Mouse (Mus musculus): ENCODE results near the gene Lrrc8d. TPM values are rescaled to one million over a fixed set of nuclear protein-coding genes. Genes with fewer than 3 reads are reported as not detected.

Gene Lrrc8d
- polyA plus RNA-seq, 1 experiment, result not detected

- no peak for TF ChIP-seq GATA1 (IDR thresholded peaks at IDR 0.05; ENCODE audit: low read length)
Measured at GRCm38 (mm10) chr5:105731627-105732432, 32.1 kb downstream of the Lrrc8d start.

DNA sequence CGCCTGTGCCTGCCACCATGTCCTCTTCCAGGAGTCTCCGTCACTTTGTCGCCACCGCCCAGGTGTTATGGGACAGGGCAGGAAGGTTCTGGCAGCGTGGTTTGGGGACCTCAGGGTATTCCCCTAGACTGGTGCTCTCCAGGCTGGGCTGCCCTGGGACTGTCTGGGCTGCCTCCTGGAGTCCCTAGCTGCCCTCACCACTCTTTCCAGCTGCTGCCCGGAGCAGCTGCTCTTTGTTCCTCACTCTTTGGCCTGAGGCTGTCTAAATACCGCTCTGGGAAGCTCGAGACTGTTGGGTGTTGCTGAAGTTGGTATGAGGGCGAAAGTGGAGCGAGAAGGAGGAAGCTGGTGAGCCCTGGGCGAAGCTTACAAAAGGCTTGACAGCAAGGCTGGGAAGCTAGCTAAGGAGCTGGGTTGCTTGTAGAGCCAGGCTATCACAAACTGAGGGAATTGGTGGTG, 32.7 kb downstream of the Lrrc8d start:
- TF ChIP-seq GATA1 (IDR thresholded peaks at IDR 0.05; ENCODE audit: low read length), result no peak

DNA sequence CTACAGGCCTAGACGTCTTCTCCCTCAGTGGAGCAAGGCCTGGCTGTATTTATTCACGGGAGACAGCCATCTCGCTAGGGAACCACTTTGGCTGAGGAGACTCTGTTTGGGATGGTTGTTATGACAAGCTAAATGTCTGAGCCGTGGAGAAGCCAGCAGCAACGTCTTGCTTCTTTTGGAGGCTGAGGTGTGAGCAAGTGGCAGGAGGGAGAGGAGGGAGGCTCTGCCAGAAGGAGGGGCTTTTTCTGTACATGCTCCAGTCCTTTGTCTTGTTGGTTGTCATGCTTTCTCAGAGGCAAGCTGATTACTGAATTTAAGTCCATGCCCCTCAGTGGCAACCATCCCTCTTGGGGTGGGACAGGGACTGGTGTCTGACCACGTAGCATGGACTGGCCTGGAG, 33.5 kb downstream of the Lrrc8d start:
- TF ChIP-seq GATA1 (IDR thresholded peaks at IDR 0.05; ENCODE audit: low read length), result no peak

DNA sequence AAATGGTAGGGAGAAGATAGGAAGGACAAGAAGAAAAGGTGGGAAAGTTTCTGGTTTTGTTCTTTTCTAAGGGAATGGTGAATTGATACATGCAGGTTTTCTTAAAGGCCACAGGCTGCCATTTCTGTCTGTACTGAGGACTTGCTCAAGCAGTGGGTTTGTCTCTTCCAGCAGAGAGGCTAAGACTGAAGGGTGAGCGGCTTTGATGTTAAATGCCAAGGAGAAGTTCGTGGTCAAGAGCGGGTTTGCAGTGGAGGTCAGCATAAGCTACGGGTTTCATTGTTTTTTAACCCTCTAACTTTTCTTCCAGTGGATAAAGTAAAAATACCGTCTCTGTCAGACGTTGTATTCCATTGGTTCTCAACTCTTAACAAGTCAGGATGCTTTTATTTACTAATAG, 36.6 kb downstream of the Lrrc8d start:
- no peak for TF ChIP-seq GATA1 (IDR thresholded peaks at IDR 0.05; ENCODE audit: low read length)

GRCm38 (mm10) chr5:105737145-105737544, 37.4 kb downstream of the Lrrc8d start:
- no peak for TF ChIP-seq GATA1 (IDR thresholded peaks at IDR 0.05; ENCODE audit: low read length)

GRCm38 (mm10) chr5:105740437-105740836, 40.7 kb downstream of the Lrrc8d start:
- TF ChIP-seq GATA1 (IDR thresholded peaks at IDR 0.05; ENCODE audit: low read length), result no peak

- no peak for TF ChIP-seq GATA1 (IDR thresholded peaks at IDR 0.05; ENCODE audit: low read length)
Measured at GRCm38 (mm10) chr5:105742641-105743040, 42.9 kb downstream of the Lrrc8d start.

DNA sequence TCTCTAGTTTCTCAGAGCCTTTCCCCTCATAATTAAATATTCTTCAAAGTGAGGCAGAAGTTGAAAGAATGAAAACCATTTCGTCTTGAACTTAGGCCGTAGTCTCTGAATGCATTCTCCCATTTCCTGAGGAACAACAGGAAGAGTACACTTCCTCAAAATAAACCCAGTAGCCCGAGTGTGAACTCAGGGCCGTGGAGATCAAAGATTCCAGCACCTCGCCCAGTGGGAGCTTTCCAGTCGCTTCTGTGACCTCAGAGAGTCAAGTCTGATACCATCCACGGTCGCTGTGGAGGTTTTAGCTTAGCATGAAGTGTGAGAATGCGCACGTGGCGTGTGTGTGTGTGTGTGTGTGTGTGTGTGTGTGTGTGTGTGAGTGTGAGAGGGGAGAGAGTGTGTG, 45.6 kb downstream of the Lrrc8d start:
- TF ChIP-seq GATA1 (IDR thresholded peaks at IDR 0.05; ENCODE audit: low read length), result no peak

DNA sequence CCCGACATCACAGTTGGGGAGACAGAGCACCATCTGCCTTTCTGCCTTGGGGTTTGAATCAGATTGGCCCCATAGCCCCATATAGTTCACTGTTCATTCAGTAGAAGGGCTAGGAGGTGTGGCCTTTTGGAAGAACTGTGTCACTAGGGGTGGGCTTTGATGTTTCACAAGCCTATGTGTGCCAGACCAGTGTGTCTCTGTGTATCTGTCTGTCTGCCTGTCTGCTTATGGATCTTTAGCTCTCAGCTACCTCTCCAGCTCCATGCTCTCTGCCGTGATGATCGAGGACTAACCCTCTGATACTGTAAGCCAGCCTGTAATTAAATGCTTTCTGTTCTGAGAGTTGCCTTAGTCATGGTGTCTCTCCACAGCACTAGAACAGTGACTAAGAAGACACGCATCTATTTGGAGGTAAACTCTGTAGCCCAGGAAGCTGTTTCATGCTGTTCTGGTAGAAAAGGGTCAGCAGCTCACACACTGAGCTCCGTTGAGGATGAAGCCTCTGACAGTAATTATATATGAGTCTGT, 46.2 kb downstream of the Lrrc8d start:
- TF ChIP-seq GATA1 (IDR thresholded peaks at IDR 0.05; ENCODE audit: low read length), result no peak

DNA sequence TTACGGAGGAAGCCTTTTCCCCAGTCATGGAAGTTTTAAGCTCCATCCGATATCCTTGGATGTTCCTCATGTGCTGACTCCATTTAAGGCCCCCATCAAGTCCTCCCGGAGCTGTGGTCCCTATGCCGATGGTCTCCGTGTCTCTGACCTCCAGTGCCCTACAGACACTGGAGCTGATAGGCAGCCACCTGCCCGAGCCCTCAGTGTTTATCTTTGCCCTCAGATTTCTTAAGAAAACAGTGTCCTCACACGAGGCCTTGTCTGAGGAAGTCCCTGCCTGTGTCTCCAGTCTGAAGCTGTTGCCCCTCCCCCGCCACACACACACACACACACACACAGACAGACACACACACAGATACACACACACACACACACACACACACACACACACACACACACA, 55.0 kb downstream of the Lrrc8d start:
- no peak for TF ChIP-seq GATA1 (IDR thresholded peaks at IDR 0.05; ENCODE audit: low read length)

- no peak for TF ChIP-seq GATA1 (IDR thresholded peaks at IDR 0.05; ENCODE audit: low read length)
Measured at GRCm38 (mm10) chr5:105755491-105755890, 55.7 kb downstream of the Lrrc8d start.

- no peak for TF ChIP-seq GATA1 (IDR thresholded peaks at IDR 0.05; ENCODE audit: low read length)
Measured at GRCm38 (mm10) chr5:105757978-105758377, 58.2 kb downstream of the Lrrc8d start.

DNA sequence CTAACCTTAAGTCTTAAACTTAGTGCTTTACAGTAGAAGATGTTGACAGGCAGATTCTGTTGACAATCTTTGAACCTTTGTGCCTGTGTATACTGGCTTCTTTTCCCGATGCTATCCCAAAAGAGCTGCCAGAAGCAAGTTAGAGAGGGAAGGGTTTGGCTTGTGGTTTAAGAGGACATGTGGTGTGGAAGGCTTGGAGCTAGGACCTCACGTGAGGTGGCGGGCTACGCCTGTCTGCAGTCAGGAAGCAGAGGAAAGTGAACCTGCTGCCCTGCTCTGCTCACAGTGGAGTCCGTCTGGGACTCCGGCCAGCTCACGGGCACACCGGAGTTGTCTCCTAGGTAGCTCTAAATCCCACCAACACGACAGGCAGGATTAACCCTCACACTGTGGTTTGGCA, 59.1 kb downstream of the Lrrc8d start:
- TF ChIP-seq GATA1 (IDR thresholded peaks at IDR 0.05; ENCODE audit: low read length), result no peak

GRCm38 (mm10) chr5:105761848-105762482, 62.2 kb downstream of the Lrrc8d start:
- TF ChIP-seq GATA1 (IDR thresholded peaks at IDR 0.05; ENCODE audit: low read length), result no peak

- no peak for TF ChIP-seq GATA1 (IDR thresholded peaks at IDR 0.05; ENCODE audit: low read length)
Measured at GRCm38 (mm10) chr5:105764369-105764768, 64.6 kb downstream of the Lrrc8d start.

DNA sequence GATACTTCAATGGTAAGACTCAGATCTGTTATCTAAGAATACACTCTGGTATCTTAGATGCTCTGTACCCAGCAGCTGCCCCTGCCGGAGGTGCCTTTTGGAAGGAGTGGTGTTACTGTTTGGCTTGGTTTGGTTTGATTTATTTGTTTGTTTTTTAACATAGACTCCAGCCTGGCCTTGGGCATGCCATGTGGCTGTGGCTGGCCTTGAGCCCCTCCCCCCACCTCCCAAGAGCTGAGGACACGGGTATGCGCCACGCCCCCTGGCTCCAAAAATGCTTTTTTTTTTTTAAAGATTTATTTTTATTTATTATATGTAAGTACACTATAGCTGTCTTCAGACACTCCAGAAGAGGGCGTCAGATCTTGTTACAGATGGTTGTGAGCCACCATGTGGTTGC, 65.6 kb downstream of the Lrrc8d start:
- TF ChIP-seq GATA1 (IDR thresholded peaks at IDR 0.05; ENCODE audit: low read length), result no peak

DNA sequence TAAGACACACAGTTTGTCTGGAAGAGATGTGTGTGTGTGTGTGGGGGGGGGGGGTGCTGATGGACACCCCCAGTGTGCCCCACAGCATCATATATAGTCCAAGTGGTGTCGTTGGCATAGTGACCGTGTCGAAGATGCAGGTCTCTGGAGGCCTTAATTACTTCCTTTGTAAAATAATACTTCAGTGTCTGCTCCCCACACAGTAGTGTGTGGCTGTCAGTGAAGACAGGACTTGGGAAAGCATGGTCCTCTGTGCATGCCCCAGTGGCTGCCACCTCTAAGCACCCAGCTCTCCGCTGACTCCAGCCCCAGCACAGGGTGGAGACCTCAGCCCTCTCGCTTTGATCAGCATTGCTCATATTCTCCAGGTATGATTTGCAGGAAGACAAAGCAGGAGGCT, 76.6 kb downstream of the Lrrc8d start:
- TF ChIP-seq GATA1 (IDR thresholded peaks at IDR 0.05; ENCODE audit: low read length), result no peak
